Mouse (Mus musculus) hindbrain, embryonic 11.5 days (tissue): ENCODE data around the gene Plcb1. TPM values are rescaled to one million over a fixed set of nuclear protein-coding genes. Genes with fewer than 3 reads are reported as not detected.

Source experiments
- ATAC-seq: fragments of 200-750 bp; cut with Nextera tagmentation; 2 replicates; pipeline ENCODE4 v1.8.0; 2017; ENCODE audit warnings: mild to moderate bottlenecking, moderate TSS enrichment, moderate library complexity; ENCODE audit not compliant: low FRiP score
- DNase-seq: peaks from one replicate; pipeline ENCODE4 v3.0.0-alpha.2; 2015; ENCODE audit warnings: low spot score
- H3K27ac ChIP-seq: fragments of 300-500 bp; sonication (generic); 2 replicates; pipeline ENCODE4 v1.5.1; 2014; ENCODE audit warnings: mild to moderate bottlenecking, low read depth, low read length
- H3K27me3 ChIP-seq: fragments of 300-500 bp; sonication (generic); 2 replicates; pipeline ENCODE4 v1.6.1; 2014; ENCODE audit warnings: mild to moderate bottlenecking, low read length, moderate library complexity, mixed read lengths; ENCODE audit not compliant: control insufficient read depth, insufficient read depth
- H3K36me3 ChIP-seq: fragments of 300-500 bp; sonication (generic); 2 replicates; pipeline ENCODE4 v1.6.1; 2014; ENCODE audit warnings: mild to moderate bottlenecking, low read length, moderate library complexity, mixed read lengths; ENCODE audit not compliant: control insufficient read depth, insufficient read depth
- H3K4me1 ChIP-seq: fragments of 300-500 bp; sonication (generic); replicated peaks from 2 replicates; pipeline ENCODE4 v1.6.1; 2014; ENCODE audit warnings: low read length, mixed read lengths; ENCODE audit not compliant: control insufficient read depth, insufficient read depth
- H3K4me2 ChIP-seq: fragments of 300-500 bp; sonication (generic); replicated peaks from 2 replicates; pipeline ENCODE4 v1.6.1; 2014; ENCODE audit warnings: mild to moderate bottlenecking, low read depth, low read length
- H3K4me3 ChIP-seq: fragments of 300-500 bp; sonication (generic); 2 replicates; pipeline ENCODE4 v1.5.1; 2014; ENCODE audit warnings: low read depth, low read length
- H3K9ac ChIP-seq: fragments of 300-500 bp; sonication (generic); 2 replicates; pipeline ENCODE4 v1.6.1; 2014; ENCODE audit warnings: low read depth, low read length
- H3K9me3 ChIP-seq: fragments of 300-500 bp; sonication (generic); 2 replicates; pipeline ENCODE4 v1.6.1; 2016; ENCODE audit warnings: low read length; ENCODE audit not compliant: control insufficient read depth
- WGBS: fragments of 180-500 bp; shearing (Covaris S2); extraction: QIAGEN DNeasy Blood & Tissue Kit; methylation state at CpG from one replicate; pipeline ENCODE4 v1.1.7; 2014; 5-methylcytosine and 5-hydroxymethylcytosine counted together
- polyA plus RNA-seq: library from polyadenylated mRNA; unstranded; fragments of >200 nt; fragmentation: Nextera tagmentation; extraction: Ambion mirVana; gene quantifications from 2 replicates; pipeline ENCODE4 v1.2.1, GENCODE M21; 2014

Gene Plcb1
- polyA plus RNA-seq, 1 experiment from 2014 or later = 10.7 TPM

GRCm38 (mm10) chr2:134845239-134845738, 59.4 kb downstream of the Plcb1 start:
- Histone ChIP-seq H3K36me3 (no peaks in the 10 kb centered on the region), H3K9ac (no peak overlapping the region), H3K27me3 (no peaks in the 10 kb centered on the region), H3K9me3 (no peaks in the 10 kb centered on the region), H3K4me2 (no peak overlapping the region), H3K27ac (no peak overlapping the region), H3K4me3 (no peak overlapping the region), H3K4me1 (no peaks in the 10 kb centered on the region)
- ATAC-seq = no peak
- WGBS = 79% methylated on average over 3 of the region's 3 CpGs
- DNase-seq = no peak

DNA sequence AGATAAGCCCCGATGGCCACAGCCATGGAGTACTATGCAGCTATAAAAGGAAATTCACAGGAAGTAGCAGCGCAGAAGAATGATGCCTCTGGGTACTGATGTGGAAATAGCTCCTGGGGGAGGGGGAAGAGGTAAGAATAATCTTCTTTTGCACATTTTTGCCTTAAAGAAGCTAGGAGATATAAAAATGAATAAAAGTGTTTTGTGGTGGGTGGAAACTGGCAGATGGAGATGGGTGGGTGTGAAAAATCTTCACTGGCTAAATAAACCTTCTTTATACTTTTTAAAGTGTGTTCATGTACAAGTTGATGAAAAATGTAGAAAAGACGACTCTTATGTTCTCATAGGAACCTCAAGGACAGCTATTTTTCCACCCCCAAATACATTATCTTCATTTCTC, 60.7 kb downstream of the Plcb1 start:
- no peak for DNase-seq
- Histone ChIP-seq H3K9ac (no peak overlapping the region), H3K4me3 (no peak overlapping the region), H3K36me3 (no peaks in the 10 kb centered on the region), H3K27ac (no peak overlapping the region), H3K27me3 (no peaks in the 10 kb centered on the region), H3K4me2 (no peak overlapping the region), H3K9me3 (no peaks in the 10 kb centered on the region), H3K4me1 (no peaks in the 10 kb centered on the region)
- WGBS = 91% methylated on average over 3 of the region's 3 CpGs
- ATAC-seq = no peak

DNA sequence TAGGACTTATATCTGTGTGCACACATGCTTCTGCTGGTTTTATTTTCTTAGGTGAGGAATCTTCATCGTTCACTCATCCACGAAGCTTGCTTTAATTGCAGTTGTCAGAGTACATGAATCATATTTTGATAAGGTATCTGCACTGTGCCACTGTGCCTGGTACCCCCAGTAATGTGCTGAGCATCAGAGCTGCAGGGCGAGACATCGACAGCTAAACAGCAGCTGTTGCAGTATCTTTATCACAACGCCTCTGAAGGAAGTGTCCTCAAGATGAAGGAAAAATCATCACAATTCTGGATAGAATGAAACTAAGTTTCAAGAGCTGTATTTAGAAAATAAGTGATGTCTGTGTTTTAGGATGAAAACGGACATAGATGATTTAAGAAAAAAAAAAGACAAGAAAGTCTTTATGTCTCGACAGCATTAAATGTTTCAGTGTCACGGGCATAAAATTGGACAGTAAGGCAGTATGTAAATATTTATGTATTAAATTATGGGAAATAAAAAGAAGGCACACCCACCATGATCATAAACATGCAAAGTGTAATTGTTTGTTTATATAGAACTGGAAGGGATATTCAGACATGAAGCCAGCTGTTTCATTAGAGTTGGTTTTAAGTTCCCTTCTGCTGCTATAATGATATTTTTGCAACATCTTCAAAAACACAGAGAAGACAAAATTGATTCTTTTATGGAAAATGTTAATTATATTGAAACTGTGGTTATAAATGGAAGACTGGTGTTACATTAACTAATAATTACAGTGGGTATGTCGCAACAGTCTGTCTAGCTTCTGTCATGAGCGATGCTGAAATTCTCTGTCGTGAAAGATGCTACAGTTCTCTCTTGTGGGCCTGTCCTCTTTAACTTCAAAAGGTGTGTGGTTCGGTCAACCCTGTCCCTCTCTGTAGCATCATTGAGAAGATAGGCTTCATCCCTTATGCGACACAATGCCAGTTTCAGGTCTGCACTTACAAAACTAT, 65.6 kb downstream of the Plcb1 start:
- WGBS = 88% methylated on average over 13 of the region's 13 CpGs
- no peak for ATAC-seq
- Histone ChIP-seq H3K4me3 (no peak overlapping the region), H3K9ac (no peak overlapping the region), H3K9me3 (no peaks in the 10 kb centered on the region), H3K4me2 (no peak overlapping the region), H3K4me1 (no peaks in the 10 kb centered on the region), H3K27me3 (no peaks in the 10 kb centered on the region), H3K36me3 (no peaks in the 10 kb centered on the region), H3K27ac (no peak overlapping the region)
- DNase-seq = no peak

GRCm38 (mm10) chr2:134856239-134856638, 70.4 kb downstream of the Plcb1 start:
- ATAC-seq = no peak
- no peak overlapping the region for H3K9ac ChIP-seq
- H3K4me3 ChIP-seq = no peak overlapping the region
- H3K36me3 ChIP-seq = no peaks in the 10 kb centered on the region
- H3K4me2 ChIP-seq = no peak overlapping the region
- DNase-seq = no peak
- H3K4me1 ChIP-seq = no peaks in the 10 kb centered on the region
- H3K27me3 ChIP-seq = no peaks in the 10 kb centered on the region
- H3K9me3 ChIP-seq = no peaks in the 10 kb centered on the region
- no peak overlapping the region for H3K27ac ChIP-seq

DNA sequence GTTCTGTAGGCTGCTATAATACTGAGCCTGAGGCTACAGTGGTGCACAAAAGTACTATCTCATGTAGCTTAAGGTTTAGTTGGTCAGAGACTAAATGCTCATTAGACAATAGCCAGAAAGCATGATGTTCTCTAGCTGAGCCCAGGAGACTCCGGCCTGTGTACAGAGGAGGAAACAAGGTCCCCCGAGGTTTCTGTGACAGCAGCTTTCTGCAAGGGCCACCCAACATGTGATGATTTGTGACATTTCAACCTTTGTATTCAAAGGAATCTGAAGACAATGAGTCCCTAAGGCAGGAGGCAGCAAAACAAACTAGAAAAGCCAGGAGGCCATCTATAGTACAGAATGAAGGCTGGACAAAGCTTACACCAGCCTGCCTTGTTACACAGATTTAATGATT, 70.8 kb downstream of the Plcb1 start:
- 16% methylated on average over 2 of the region's 2 CpGs for WGBS
- peak; percentile 7 for DNase-seq
- no peak overlapping the region for H3K4me2 ChIP-seq
- no peak overlapping the region for H3K4me3 ChIP-seq
- H3K36me3 ChIP-seq = no peaks in the 10 kb centered on the region
- H3K4me1 ChIP-seq = no peaks in the 10 kb centered on the region
- ATAC-seq = no peak
- no peaks in the 10 kb centered on the region for H3K9me3 ChIP-seq
- H3K27ac ChIP-seq = no peak overlapping the region
- H3K27me3 ChIP-seq = no peaks in the 10 kb centered on the region
- no peak overlapping the region for H3K9ac ChIP-seq

DNA sequence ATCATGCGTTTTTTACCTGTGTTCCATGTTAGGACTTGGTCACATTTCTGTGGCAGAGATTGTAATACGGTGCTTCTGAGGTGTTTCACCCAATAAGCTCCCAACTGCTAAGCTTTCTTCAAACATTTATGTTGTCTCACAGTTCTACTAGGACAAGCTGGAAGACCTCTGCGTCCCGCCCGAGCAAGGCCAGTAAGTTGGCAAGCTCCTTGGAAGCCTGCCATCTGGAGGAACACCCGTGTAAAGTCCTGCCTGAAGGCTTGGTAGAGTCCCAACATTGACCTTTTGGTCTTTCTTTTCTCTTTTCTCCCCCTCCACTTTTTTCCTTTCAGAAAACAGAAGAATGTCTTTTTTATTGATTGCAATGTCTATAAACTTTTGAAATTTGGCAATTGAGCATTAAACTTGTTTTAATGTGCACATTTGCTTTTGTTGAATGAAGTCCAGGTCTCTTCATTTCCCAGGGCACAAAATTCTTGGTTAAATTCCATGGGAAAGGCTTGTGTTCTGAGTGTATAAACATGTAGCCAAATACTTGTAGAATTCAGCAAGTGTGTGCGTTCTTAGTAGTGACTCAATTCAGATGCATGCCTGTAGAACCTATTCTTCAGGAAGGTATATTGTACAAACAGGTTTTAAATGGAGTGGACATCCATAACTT, 79.2 kb downstream of the Plcb1 start:
- no peak for DNase-seq
- 94% methylated on average over 7 of the region's 7 CpGs for WGBS

GRCm38 (mm10) chr2:134867381-134867780, 81.5 kb downstream of the Plcb1 start:
- 86% methylated on average over 6 of the region's 6 CpGs for WGBS
- H3K27ac ChIP-seq = no peak overlapping the region
- ATAC-seq (no peak), DNase-seq (no peak)
- no peak overlapping the region for H3K9ac ChIP-seq
- no peaks in the 10 kb centered on the region for H3K27me3 ChIP-seq
- H3K4me2 ChIP-seq = no peak overlapping the region
- no peak overlapping the region for H3K4me3 ChIP-seq
- H3K9me3 ChIP-seq = no peaks in the 10 kb centered on the region
- H3K36me3 ChIP-seq = no peaks in the 10 kb centered on the region
- no peaks in the 10 kb centered on the region for H3K4me1 ChIP-seq

More for the DNA sequence above, 79.2 kb downstream of the Plcb1 start:
- ATAC-seq = no peak
- Histone ChIP-seq H3K27ac (no peak overlapping the region), H3K27me3 (no peaks in the 10 kb centered on the region), H3K4me2 (no peak overlapping the region), H3K36me3 (no peaks in the 10 kb centered on the region), H3K4me1 (no peaks in the 10 kb centered on the region), H3K9me3 (no peaks in the 10 kb centered on the region), H3K4me3 (no peak overlapping the region), H3K9ac (no peak overlapping the region)

DNA sequence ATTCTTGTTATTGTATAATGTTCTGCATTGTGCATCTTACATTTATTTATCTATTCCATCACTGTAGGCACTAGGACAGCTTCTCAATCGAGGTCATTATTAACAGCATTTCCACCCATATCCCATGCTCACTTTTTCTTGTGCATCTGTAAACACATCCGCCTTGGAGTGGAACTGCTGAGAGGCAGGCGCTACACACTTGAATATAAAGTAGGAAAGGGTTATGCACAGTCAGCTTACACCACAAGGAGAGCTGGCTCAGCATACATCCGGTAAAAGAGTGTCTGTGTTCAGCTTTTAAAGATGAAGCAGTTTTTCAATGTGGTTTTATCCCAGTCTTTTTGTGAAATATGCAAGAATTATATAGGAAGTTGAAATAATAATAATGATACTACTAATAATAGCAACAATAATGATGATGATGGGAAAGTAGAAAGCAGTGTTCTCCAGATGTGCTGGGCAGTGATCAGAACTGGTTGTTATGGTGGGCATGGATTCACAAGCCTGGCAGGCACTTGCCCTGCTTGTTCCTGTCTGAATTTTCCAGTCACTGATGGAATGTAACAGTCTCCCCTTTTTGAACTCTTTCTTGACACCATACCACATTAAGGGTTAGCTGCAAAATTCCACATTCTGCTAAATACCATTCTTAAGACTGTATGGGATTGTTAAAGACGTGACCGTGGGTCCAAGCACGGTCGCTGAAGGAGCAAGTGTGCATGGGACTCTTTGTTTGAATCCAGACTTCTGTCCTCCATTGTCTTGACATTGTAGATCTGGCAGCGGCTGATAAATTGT, 86.0 kb downstream of the Plcb1 start:
- ATAC-seq (peak; percentile 41), DNase-seq (peak; percentile 9)
- H3K4me3 ChIP-seq = no peak overlapping the region
- H3K9ac ChIP-seq = no peak overlapping the region
- no peaks in the 10 kb centered on the region for H3K9me3 ChIP-seq
- no peaks in the 10 kb centered on the region for H3K27me3 ChIP-seq
- H3K27ac ChIP-seq = no peak overlapping the region
- WGBS = 53% methylated on average over 9 of the region's 9 CpGs
- H3K36me3 ChIP-seq = no peaks in the 10 kb centered on the region
- no peaks in the 10 kb centered on the region for H3K4me1 ChIP-seq
- no peak overlapping the region for H3K4me2 ChIP-seq
